36 mouse cellular contexts compared by ENCODE assay signal in the genomic region with DNA sequence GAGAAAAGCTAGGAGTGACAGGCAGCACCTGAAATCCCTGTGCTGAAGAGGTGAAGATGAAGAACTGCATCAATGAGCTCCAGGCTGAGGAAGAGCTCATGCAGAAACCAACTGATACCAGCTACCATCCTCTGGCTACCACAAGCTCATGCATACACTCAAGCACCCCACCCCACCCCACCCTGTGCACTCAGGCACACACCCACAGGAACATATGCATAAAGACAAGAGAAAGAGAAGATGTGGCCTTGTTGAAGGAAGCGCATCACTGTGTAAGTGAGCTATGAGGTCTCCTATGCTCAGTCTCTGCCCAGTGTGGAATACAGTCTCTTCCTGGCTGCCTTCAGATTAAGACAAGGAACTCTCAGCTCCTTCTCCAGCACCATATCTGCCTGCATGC. TPM values are rescaled to one million over a fixed set of nuclear protein-coding genes. Genes with fewer than 3 reads are reported as not detected.
"Had no signal": no experiment of that assay in that cellular context is flagged by ENCODE, and none has a peak within 500 bp of the region (broad histone marks: within the 10 kb centered on the region; RNA-seq: fewer than 3 reads in every experiment).

No protein-coding gene starts in this region.

- H3K4me2 ChIP-seq: heart, embryonic 11.5 days; heart, embryonic 13.5 days; heart, embryonic 15.5 days; hindbrain, embryonic 12.5 days; hindbrain, embryonic 14.5 days; intestine, embryonic 15.5 days; limb, embryonic 13.5 days; limb, embryonic 15.5 days had no signal

- H3K27ac ChIP-seq: heart, adult 2 months; heart, embryonic 13.5 days; heart, embryonic 15.5 days; hindbrain, embryonic 10.5 days; hindbrain, embryonic 12.5 days; hindbrain, embryonic 14.5 days; intestine, embryonic 15.5 days; layer of hippocampus, adult 2 months; limb, embryonic 13.5 days; limb, embryonic 15.5 days; liver, embryonic 14.5 days had no signal

- H3K4me1 ChIP-seq: heart, embryonic 13.5 days; heart, embryonic 15.5 days; hindbrain, embryonic 10.5 days; hindbrain, embryonic 12.5 days; intestine, embryonic 15.5 days; limb, embryonic 13.5 days; limb, embryonic 15.5 days had no signal

- H3K4me3 ChIP-seq: heart, adult 2 months; heart, embryonic 13.5 days; heart, embryonic 15.5 days; hindbrain, embryonic 10.5 days; hindbrain, embryonic 12.5 days; intestine, embryonic 15.5 days; layer of hippocampus, adult 2 months; limb, embryonic 13.5 days; limb, embryonic 15.5 days had no signal

- H3K9me3 ChIP-seq: heart, embryonic 15.5 days; hindbrain, embryonic 10.5 days; hindbrain, embryonic 12.5 days; intestine, embryonic 15.5 days; limb, embryonic 13.5 days; limb, embryonic 15.5 days had no signal

- H3K27me3 ChIP-seq: heart, embryonic 13.5 days; heart, embryonic 15.5 days; hindbrain, embryonic 12.5 days; intestine, embryonic 15.5 days; limb, embryonic 13.5 days; limb, embryonic 15.5 days had no signal

- H3K9ac ChIP-seq: heart, embryonic 13.5 days; heart, embryonic 15.5 days; hindbrain, embryonic 12.5 days; hindbrain, embryonic 14.5 days; intestine, embryonic 15.5 days; limb, embryonic 13.5 days; limb, embryonic 15.5 days; liver, embryonic 14.5 days had no signal

- DNase-seq: gastrocnemius, postnatal 14 days; gastrocnemius, postnatal 36 days; heart, adult 11 months; heart, adult 2 months; heart, postnatal 14 days; heart, postnatal 4 days; kidney, adult 18-20 months; kidney, adult 8-10 months; kidney, postnatal 10 days; kidney, postnatal 25 days; kidney, postnatal 4 days; layer of hippocampus, postnatal 36 days; left cerebral cortex, postnatal 4 days had no signal

- ATAC-seq: hindbrain, embryonic 16.5 days; inflammation-experienced regulatory T-cells, adult 6 months; intestine, embryonic 15.5 days; intestine, postnatal 0 days had no signal

RNA-seq across cellular contexts. Expression of gene Cd19, which starts 26.5 kb away (rescaled TPM):
- total RNA-seq: gastrocnemius, adult 18-20 months; gastrocnemius, adult 8-10 months; gastrocnemius, postnatal 36 days; layer of hippocampus, adult 2 months; layer of hippocampus, postnatal 14 days; layer of hippocampus, postnatal 36 days; left cerebral cortex, adult 18-20 months; left cerebral cortex, adult 8-10 months; left cerebral cortex, postnatal 10 days; left cerebral cortex, postnatal 25 days had no signal
- polyA plus RNA-seq: heart, embryonic 11.5 days; heart, embryonic 13.5 days; heart, embryonic 15.5 days; hindbrain, embryonic 10.5 days; hindbrain, embryonic 12.5 days; hindbrain, embryonic 14.5 days; hindbrain, embryonic 16.5 days; intestine, embryonic 15.5 days; kidney, embryonic 14.5 days; limb, embryonic 11.5 days; limb, embryonic 13.5 days had no signal
